Mouse (Mus musculus) heart, adult 9 months (tissue): Measurements from ENCODE around the gene Fam208b.
"Not testable (repeated sequence)": the region's sequence is repeated elsewhere in the genome, so short reads cannot be mapped to it uniquely, and the experiment has no call there.

Experiments used
- DNase-seq, 2 experiments: peaks; one replicate each; pipeline ENCODE4 v3.0.0; 2022; ENCODE audit warnings: low spot score in 2 of 2

Gene Fam208b

DNA sequence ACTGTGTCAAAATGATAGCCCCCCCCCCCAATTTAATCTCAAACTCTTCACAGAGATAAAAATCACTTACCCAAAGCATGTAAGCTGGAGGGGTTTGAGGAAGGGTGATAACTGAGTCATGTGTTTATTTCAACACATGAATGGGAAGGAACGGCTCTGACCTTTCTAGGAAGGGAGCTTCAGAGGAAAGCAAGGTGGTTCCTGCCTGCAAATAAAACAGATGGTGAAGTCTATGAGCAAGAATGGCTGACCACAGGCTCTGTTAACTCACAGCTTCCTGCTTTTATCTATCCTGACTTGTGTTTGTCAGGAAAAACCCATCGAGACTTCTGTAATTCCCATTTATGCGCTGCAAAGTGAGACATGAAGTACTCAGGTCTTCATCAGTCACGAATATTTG is 91.6 kb downstream of the Fam208b start:
- not testable (repeated sequence) for DNase-seq
